Mouse (Mus musculus) liver, embryonic 13.5 days (tissue): ENCODE results near the gene Tnfrsf18. TPM values are rescaled to one million over a fixed set of nuclear protein-coding genes. Genes with fewer than 3 reads are reported as not detected.

Source experiments
- ATAC-seq: fragments of 200-750 bp; cut with Nextera tagmentation; 2 replicates; pipeline ENCODE4 v1.8.0; 2017; ENCODE audit warnings: low read depth, mild to moderate bottlenecking, moderate number of reproducible peaks, moderate library complexity
- DNase-seq: peaks from one replicate; pipeline ENCODE4 v3.0.0; 2022
- H3K27ac ChIP-seq: fragments of 300-500 bp; sonication (generic); 2 replicates; pipeline ENCODE4 v1.5.1; 2015; ENCODE audit warnings: moderate library complexity, mild to moderate bottlenecking, inconsistent platforms
- H3K27me3 ChIP-seq: fragments of 300-500 bp; sonication (generic); 2 replicates; pipeline ENCODE4 v1.6.1; 2015; ENCODE audit warnings: mild to moderate bottlenecking, inconsistent platforms
- H3K36me3 ChIP-seq: fragments of 300-500 bp; sonication (generic); 2 replicates; pipeline ENCODE4 v1.6.1; 2015; ENCODE audit warnings: mild to moderate bottlenecking, inconsistent platforms
- H3K4me1 ChIP-seq: fragments of 300-500 bp; sonication (generic); replicated peaks from 2 replicates; pipeline ENCODE4 v1.6.1; 2015; ENCODE audit warnings: inconsistent platforms
- H3K4me2 ChIP-seq: fragments of 300-500 bp; sonication (generic); 2 replicates; pipeline ENCODE4 v1.6.1; 2015; ENCODE audit warnings: inconsistent platforms, mild to moderate bottlenecking, moderate library complexity
- H3K4me3 ChIP-seq: fragments of 300-500 bp; sonication (generic); replicated peaks from 2 replicates; pipeline ENCODE4 v1.5.1; 2015; ENCODE audit warnings: mild to moderate bottlenecking, inconsistent platforms
- H3K9ac ChIP-seq: fragments of 300-500 bp; sonication (generic); 2 replicates; pipeline ENCODE4 v1.6.1; 2015; ENCODE audit warnings: mild to moderate bottlenecking, inconsistent platforms
- H3K9me3 ChIP-seq: fragments of 300-500 bp; sonication (generic); replicated peaks from 2 replicates; pipeline ENCODE4 v1.6.1; 2016; ENCODE audit warnings: inconsistent platforms
- WGBS: fragments of 180-500 bp; shearing (Covaris S2); methylation state at CpG from one replicate; pipeline ENCODE4 v1.1.7; 2015; ENCODE audit not compliant: insufficient replicate concordance; 5-methylcytosine and 5-hydroxymethylcytosine counted together
- polyA plus RNA-seq: library from polyadenylated mRNA; unstranded; fragments of >200 nt; fragmentation: Nextera tagmentation; extraction: Ambion mirVana; gene quantifications from 2 replicates; pipeline ENCODE4 v1.2.1, GENCODE M21; 2015

The Tnfrsf18 gene
- polyA plus RNA-seq, 1 experiment from 2014 or later, result 0.65 TPM

DNA sequence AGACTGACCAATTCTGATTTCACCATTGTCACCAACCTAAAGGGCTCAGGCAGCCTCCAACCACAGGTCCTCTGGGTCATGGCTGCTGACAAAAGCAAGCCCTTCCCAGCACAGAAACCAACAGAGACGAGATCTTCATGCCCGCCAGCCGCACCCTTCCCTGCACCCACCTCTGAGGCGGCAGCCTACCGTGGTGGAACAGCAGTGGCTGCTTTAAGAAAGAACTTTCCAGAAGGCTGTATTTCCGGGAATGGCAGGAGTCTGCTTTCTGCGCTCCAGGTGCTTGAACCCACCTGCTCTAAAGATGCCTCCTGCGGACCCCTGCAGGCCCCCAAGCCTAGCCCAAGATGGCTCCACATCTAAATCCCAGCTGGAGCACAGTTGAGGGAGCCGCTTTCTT lies 32.9 kb downstream of the Tnfrsf18 start:
- Histone ChIP-seq H3K27me3 (no peaks in the 10 kb centered on the region; the same call in 1 of the 2 replicates), H3K27ac (no peak overlapping the region), H3K4me3 (no peak overlapping the region), H3K36me3 (no peaks in the 10 kb centered on the region), H3K9me3 (no peaks in the 10 kb centered on the region), H3K4me2 (no peak overlapping the region), H3K9ac (no peak overlapping the region), H3K4me1 (peaks cover 4% of the 10 kb centered on the region)
- WGBS, result 56% methylated on average over 9 of the region's 9 CpGs
- DNase-seq (no peak), ATAC-seq (no peak)

DNA sequence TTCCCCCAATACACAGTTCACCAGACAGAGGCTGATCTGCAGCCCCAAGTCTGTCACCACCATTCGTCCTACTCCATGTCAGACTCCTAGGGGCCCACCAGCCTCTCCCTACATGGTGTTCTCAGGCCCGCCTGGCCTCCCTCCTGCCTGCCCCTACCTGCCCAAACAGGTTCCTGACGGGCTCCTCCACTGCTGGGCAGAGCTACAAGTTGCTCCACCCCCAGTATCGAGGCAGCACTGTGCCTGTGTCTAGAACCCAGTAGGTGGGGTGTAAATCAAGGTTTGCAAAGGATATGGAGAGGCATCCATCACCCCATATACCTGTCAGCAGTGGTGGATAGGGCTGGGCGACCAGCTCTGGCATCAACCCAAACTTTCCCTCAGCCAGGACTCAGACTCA lies 33.3 kb downstream of the Tnfrsf18 start, which contains the start of gene Ttll10:
Ttll10 (minus strand) TSS at position 154 of the 400 bp plus-strand sequence.
- 41% methylated on average over 5 of the region's 5 CpGs for WGBS
- no peaks in the 10 kb centered on the region for H3K9me3 ChIP-seq

GRCm38 (mm10) chr4:156059713-156060112 lies 33.7 kb downstream of the Tnfrsf18 start:
- Histone ChIP-seq H3K9ac (no peak overlapping the region), H3K4me3 (no peak overlapping the region), H3K4me2 (no peak overlapping the region), H3K36me3 (no peaks in the 10 kb centered on the region), H3K9me3 (no peaks in the 10 kb centered on the region), H3K27ac (no peak overlapping the region), H3K4me1 (peaks cover 4% of the 10 kb centered on the region; the same call in 1 of the 2 replicates), H3K27me3 (no peaks in the 10 kb centered on the region; the same call in 1 of the 2 replicates)
- peak; percentile 46; the same call in 1 of the 2 replicates for ATAC-seq
- DNase-seq, result no peak
- WGBS, result 39% methylated on average over 10 of the region's 10 CpGs

More for the DNA sequence above, 33.3 kb downstream of the Tnfrsf18 start, which contains the start of gene Ttll10:
- peaks cover 4% of the 10 kb centered on the region for H3K4me1 ChIP-seq
- H3K27me3 ChIP-seq, result no peaks in the 10 kb centered on the region; the same call in 1 of the 2 replicates
- no peak within 1 kb of the TSS for H3K27ac ChIP-seq
- DNase-seq, result no peak
- no peak within 1 kb of the TSS for H3K4me2 ChIP-seq
- H3K9ac ChIP-seq, result no peak within 1 kb of the TSS
- H3K4me3 ChIP-seq, result no peak within 1 kb of the TSS
- H3K36me3 ChIP-seq, result no peaks in the 10 kb centered on the region
- ATAC-seq, result 0 out of 2 replicates have a peak, but pooled peaks have one; percentile 15

DNA sequence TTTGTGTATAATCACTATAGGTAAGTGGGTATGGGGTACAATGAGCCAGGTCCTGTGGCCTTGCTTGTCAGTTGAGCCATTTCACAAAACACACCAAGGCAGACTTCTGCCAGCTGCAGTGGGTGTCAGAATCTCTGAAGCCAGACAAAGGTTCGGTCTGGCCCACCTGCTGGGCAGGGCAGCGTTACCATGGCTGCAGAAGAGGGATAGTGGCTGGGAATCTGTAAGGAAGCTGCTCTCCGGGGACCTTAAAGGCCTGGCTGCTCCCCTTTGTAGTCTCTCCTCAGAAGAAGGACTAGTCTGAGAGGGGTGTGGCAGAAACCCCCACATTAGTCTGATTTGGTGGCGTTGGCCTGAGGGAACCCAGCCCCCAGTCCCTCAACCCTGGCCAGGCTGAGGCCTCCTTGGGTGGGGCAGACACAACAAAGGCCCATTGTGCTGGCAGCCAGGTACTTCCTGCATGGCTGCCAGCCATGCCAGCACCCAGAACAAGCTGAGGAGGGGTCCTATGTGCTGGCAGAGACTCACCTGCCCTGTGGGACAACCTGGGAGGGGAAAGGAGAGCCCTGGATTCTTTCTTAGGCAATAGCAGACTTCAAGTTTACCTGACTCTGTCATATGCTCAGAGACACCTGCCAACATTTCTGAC lies 38.0 kb downstream of the Tnfrsf18 start:
- Histone ChIP-seq H3K27ac (no peak overlapping the region), H3K4me2 (no peak overlapping the region), H3K9me3 (no peaks in the 10 kb centered on the region), H3K36me3 (no peaks in the 10 kb centered on the region), H3K27me3 (no peaks in the 10 kb centered on the region), H3K4me1 (peaks cover 4% of the 10 kb centered on the region; the same call in 1 of the 2 replicates), H3K4me3 (no peak overlapping the region), H3K9ac (no peak overlapping the region)
- WGBS, result 43% methylated on average over 4 of the region's 4 CpGs
- ATAC-seq (no peak), DNase-seq (no peak)

DNA sequence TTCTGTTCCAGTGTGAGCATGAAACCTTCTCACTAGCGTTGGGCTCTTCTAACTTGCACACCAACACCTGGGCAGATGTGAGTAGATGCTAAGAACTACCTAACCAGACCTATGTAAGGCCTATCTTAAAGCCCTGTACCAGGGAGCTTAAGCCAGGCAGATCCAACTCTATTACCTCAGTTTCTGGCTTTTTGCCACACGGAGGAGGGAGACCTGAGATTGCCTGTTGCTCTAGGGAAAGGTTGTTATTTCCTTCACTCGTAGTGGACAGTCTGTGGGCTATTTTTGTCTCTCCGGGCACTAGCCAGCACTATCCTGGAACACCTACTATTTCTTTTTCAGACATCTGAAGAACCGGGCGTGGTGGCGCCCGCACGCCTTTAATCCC lies 38.5 kb downstream of the Tnfrsf18 start:
- WGBS, result 68% methylated on average over 9 of the region's 9 CpGs
- Histone ChIP-seq H3K4me1 (peaks cover 4% of the 10 kb centered on the region; the same call in 1 of the 2 replicates), H3K9ac (no peak overlapping the region), H3K36me3 (no peaks in the 10 kb centered on the region), H3K4me2 (no peak overlapping the region), H3K4me3 (no peak overlapping the region), H3K27ac (no peak overlapping the region), H3K9me3 (no peaks in the 10 kb centered on the region), H3K27me3 (no peaks in the 10 kb centered on the region)
- DNase-seq, result no peak
- ATAC-seq, result no peak

GRCm38 (mm10) chr4:156065156-156065894 lies 39.4 kb downstream of the Tnfrsf18 start:
- H3K27ac ChIP-seq, result no peak overlapping the region
- no peak for DNase-seq
- H3K4me1 ChIP-seq, result no peaks in the 10 kb centered on the region
- H3K36me3 ChIP-seq, result no peaks in the 10 kb centered on the region
- H3K4me2 ChIP-seq, result no peak overlapping the region
- H3K9ac ChIP-seq, result no peak overlapping the region
- 68% methylated on average over 10 of the region's 10 CpGs for WGBS
- no peaks in the 10 kb centered on the region for H3K27me3 ChIP-seq
- no peak for ATAC-seq
- H3K9me3 ChIP-seq, result no peaks in the 10 kb centered on the region
- no peak overlapping the region for H3K4me3 ChIP-seq

- Histone ChIP-seq H3K9me3 (no peaks in the 10 kb centered on the region), H3K36me3 (no peaks in the 10 kb centered on the region), H3K27me3 (no peaks in the 10 kb centered on the region), H3K9ac (no peak overlapping the region), H3K4me2 (no peak overlapping the region), H3K4me3 (no peak overlapping the region), H3K27ac (no peak overlapping the region), H3K4me1 (no peaks in the 10 kb centered on the region)
- WGBS, result 32% methylated on average over 5 of the region's 5 CpGs
- no peak for DNase-seq
- no peak for ATAC-seq
Observed at GRCm38 (mm10) chr4:156067256-156067949, 41.4 kb downstream of the Tnfrsf18 start.

DNA sequence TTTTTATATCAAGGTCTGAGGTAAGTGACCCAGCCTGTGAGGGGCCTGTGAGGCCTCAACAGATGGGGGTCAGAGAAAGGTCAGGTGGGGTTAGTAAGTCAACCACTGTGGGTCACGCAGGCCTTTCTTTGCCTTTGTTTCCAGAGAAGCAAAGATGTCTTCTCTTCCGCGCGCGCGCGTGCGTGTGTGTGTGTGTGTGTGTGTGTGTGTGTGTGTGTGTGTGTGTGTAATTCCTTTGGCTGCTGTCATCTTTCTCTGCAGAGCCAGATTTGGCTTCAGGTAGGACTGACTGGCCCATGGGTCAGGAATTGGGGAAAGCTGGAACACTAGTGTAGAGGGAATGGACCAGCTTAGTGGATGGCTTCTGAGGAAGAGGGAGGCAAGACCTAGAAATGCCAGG lies 43.7 kb downstream of the Tnfrsf18 start:
- ATAC-seq (no peak), DNase-seq (no peak)
- Histone ChIP-seq H3K9ac (no peak overlapping the region), H3K4me3 (no peak overlapping the region), H3K27me3 (no peaks in the 10 kb centered on the region), H3K4me1 (no peaks in the 10 kb centered on the region), H3K36me3 (no peaks in the 10 kb centered on the region), H3K27ac (no peak overlapping the region), H3K4me2 (no peak overlapping the region), H3K9me3 (no peaks in the 10 kb centered on the region)
- WGBS, result 92% methylated on average over 8 of the region's 8 CpGs

DNA sequence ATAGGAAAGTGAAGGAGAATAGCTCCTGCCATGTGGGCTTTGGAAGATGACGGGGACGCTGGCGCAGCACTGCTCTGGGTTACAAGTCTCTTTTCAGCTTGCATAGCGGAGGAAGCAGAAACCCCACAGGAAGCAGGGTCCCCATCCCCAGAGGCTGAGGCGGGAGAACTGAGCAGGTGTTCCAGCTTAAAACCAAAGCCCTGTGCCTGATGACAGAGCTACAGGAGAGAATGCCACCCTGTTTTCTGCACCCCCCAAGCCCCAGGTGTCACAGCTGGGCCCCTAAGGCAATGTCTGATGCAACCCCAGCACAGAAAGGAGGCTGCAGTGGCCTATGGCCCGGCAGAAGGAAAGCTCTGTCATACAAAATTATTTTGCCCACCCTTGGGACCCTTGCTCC lies 44.3 kb downstream of the Tnfrsf18 start:
- H3K4me3 ChIP-seq, result no peak overlapping the region
- H3K36me3 ChIP-seq, result no peaks in the 10 kb centered on the region
- no peak for DNase-seq
- no peaks in the 10 kb centered on the region for H3K4me1 ChIP-seq
- no peaks in the 10 kb centered on the region for H3K27me3 ChIP-seq
- no peak overlapping the region for H3K4me2 ChIP-seq
- 46% methylated on average over 6 of the region's 6 CpGs for WGBS
- H3K27ac ChIP-seq, result no peak overlapping the region
- no peak for ATAC-seq
- H3K9me3 ChIP-seq, result no peaks in the 10 kb centered on the region
- H3K9ac ChIP-seq, result no peak overlapping the region

DNA sequence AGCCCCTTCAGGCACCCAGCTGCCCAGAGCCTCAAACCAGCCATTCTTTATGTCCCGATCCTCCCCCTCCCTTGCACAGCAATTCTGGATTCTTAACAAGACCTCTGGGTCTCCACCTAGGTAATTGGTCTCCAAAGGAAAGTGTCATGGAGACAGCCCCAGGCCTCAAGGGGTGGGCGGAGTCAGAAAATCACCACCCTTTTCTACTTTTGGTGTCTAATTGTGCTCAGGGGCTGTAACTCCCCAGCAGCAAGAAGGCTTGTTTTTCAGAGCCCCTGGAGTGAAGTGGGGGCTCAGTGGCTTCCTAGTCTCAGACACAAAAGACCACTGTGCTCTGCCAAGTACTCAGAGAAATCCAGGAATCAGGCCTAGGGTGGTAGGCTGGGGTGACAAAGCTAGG lies 44.8 kb downstream of the Tnfrsf18 start:
- no peak overlapping the region for H3K27ac ChIP-seq
- no peak for ATAC-seq

DNA sequence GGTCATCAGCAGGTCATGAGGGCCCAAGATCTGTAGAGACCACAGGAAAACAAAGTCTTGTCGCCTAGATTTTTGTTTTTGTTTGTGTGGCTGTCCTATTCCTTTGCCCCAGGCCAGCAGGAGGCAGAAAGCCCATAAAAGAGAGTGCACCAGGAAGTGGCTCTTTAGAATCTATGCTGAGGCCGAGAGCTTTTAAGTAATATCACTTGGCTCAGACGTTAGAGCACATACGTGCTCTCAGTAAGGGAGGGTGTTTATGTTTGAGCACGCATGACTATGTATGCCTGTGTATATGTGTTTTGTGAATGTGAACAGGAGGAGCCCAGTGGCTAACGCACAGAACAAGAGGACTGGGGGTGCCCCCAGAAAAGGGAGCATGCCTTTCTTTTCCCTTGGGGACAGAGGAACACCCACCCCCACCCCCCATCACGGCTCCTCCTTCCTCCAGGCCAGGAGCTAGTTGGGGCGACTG lies 51.0 kb downstream of the Tnfrsf18 start:
- H3K27ac ChIP-seq, result no peak overlapping the region; the same call in 1 of the 2 replicates
- peak overlapping the region; percentile 73 for H3K4me2 ChIP-seq
- H3K4me3 ChIP-seq, result peak overlapping the region; percentile 52; the same call in 1 of the 2 replicates
- peak overlapping the region; percentile 54; the same call in 1 of the 2 replicates for H3K9ac ChIP-seq
- DNase-seq (no peak), ATAC-seq (no peak)
- H3K4me1 ChIP-seq, result peaks cover 14% of the 10 kb centered on the region
- H3K27me3 ChIP-seq, result peaks cover 26% of the 10 kb centered on the region
- no peaks in the 10 kb centered on the region for H3K36me3 ChIP-seq
- whole genome bisulfite sequencing, result 16% methylated on average over 8 of the region's 8 CpGs
- no peaks in the 10 kb centered on the region for H3K9me3 ChIP-seq

More for the DNA sequence above, 44.8 kb downstream of the Tnfrsf18 start:
- H3K9me3 ChIP-seq, result no peaks in the 10 kb centered on the region
- H3K4me1 ChIP-seq, result no peaks in the 10 kb centered on the region
- 73% methylated on average over 2 of the region's 2 CpGs for WGBS
- no peak overlapping the region for H3K9ac ChIP-seq
- H3K36me3 ChIP-seq, result no peaks in the 10 kb centered on the region
- no peak for DNase-seq
- H3K27me3 ChIP-seq, result no peaks in the 10 kb centered on the region
- no peak overlapping the region for H3K4me3 ChIP-seq
- no peak overlapping the region for H3K4me2 ChIP-seq
